Mouse (Mus musculus) mammary gland, adult 2 months (tissue): ENCODE results near the gene Cyp11a1. TPM values are rescaled to one million over a fixed set of nuclear protein-coding genes. Genes with fewer than 3 reads are reported as not detected.

Experiments used
- polyA plus RNA-seq: library from polyadenylated mRNA; depleted of rRNA; stranded (reverse); fragments of >200 nt; gene quantifications from 2 replicates; pipeline ENCODE4 v1.2.3, GENCODE M21; 2012; ENCODE audit warnings: low replicate concordance; rRNA removed

Gene Cyp11a1
- polyA plus RNA-seq: 1.1 and 1.8 TPM in 2 replicates

GRCm38 (mm10) chr9:58005753-58006461 is at the start of gene Cyp11a1:
Cyp11a1 (plus strand) TSS chr9:58006411.

GRCm38 (mm10) chr9:58063531-58063930 is 57.3 kb downstream of the Cyp11a1 start, which contains the start of gene Stra6:
Stra6 (plus strand) TSS chr9:58063788.

Other genes starting within 250 kb of the Cyp11a1 start
- 82.5 and 138 TPM in 2 replicates for gene Clk3, start 240.6 kb upstream of the Cyp11a1 start, polyA plus RNA-seq
- gene Arid3b, start 169.6 kb upstream of the Cyp11a1 start, polyA plus RNA-seq: 18.6 and 25.9 TPM in 2 replicates
- gene Ubl7, start 95.4 kb upstream of the Cyp11a1 start, polyA plus RNA-seq: 156 and 194 TPM in 2 replicates
- gene Sema7a, start 66.3 kb upstream of the Cyp11a1 start, polyA plus RNA-seq: 26.7 and 42.6 TPM in 2 replicates
- 9.5 and 12.0 TPM in 2 replicates for gene Stra6, start 57.4 kb downstream of the Cyp11a1 start, polyA plus RNA-seq
- 0.45 and 0.55 TPM in 2 replicates for gene Ccdc33, start 112.4 kb downstream of the Cyp11a1 start, polyA plus RNA-seq
- gene Islr, start 197.9 kb downstream of the Cyp11a1 start, polyA plus RNA-seq: 331 and 412 TPM in 2 replicates
- 10.5 and 11.5 TPM in 2 replicates for gene Islr2, start 197.9 kb downstream of the Cyp11a1 start, polyA plus RNA-seq
- gene Pml, start 243.4 kb downstream of the Cyp11a1 start, polyA plus RNA-seq: 50.9 and 62.5 TPM in 2 replicates
- 48.2 and 49.1 TPM in 2 replicates for gene Stoml1, start 246.8 kb downstream of the Cyp11a1 start, polyA plus RNA-seq